Mouse (Mus musculus) stomach, postnatal 0 days (tissue): ENCODE measurements around the gene Prkcg.

Source experiments
- CTCF ChIP-seq: IDR thresholded peaks from 2 replicates; pipeline ENCODE4 v1.5.1; 2016; ENCODE audit warnings: antibody characterized with exemption, low read depth, mild to moderate bottlenecking, moderate library complexity
- EP300 ChIP-seq: optimal IDR thresholded peaks from 2 replicates; pipeline ENCODE3; 2016; ENCODE audit warnings: antibody characterized with exemption

DNA sequence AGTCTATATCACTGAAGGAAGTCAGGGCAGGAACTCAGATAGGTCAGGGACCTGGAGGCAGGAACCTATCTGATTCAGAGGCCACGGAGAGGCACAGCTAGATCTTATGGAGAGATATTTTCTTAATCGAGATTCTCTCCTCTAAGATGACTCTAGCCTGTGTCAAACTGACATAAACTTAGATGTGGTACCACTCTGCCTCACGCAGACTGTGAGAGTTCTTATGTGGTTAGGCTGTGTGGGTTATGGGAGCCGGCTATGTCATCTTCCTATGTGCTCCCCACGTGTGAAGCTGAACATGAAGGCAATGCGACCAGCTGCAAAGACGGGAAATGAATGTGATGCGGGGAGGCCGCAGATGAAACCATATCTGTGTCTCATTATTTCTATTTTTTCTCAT is 16.8 kb upstream of the Prkcg start:
- no peak for TF ChIP-seq CTCF
- TF ChIP-seq EP300: no peak
